Mouse (Mus musculus) midbrain, embryonic 15.5 days (tissue): ENCODE measurements around the gene Mxra7. TPM values are rescaled to one million over a fixed set of nuclear protein-coding genes. Genes with fewer than 3 reads are reported as not detected.
A peak's percentile ranks its signal among the peaks of the same experiment; 100 is the strongest.
"Not testable (repeated sequence)": the region's sequence is repeated elsewhere in the genome, so short reads cannot be mapped to it uniquely, and the experiment has no call there.

Source experiments
- ATAC-seq: fragments of 200-750 bp; cut with Nextera tagmentation; replicated peaks from 2 replicates; pipeline ENCODE4 v1.8.0; 2017; ENCODE audit warnings: moderate TSS enrichment
- H3K27ac ChIP-seq: fragments of 300-500 bp; sonication (generic); 2 replicates; pipeline ENCODE4 v1.5.1; 2015; ENCODE audit warnings: mild to moderate bottlenecking, inconsistent platforms
- H3K27me3 ChIP-seq: fragments of 300-500 bp; sonication (generic); replicated peaks from 2 replicates; pipeline ENCODE4 v1.6.1; 2015; ENCODE audit warnings: inconsistent platforms
- H3K36me3 ChIP-seq: fragments of 300-500 bp; sonication (generic); replicated peaks from 2 replicates; pipeline ENCODE4 v1.6.1; 2015; ENCODE audit warnings: inconsistent platforms
- H3K4me1 ChIP-seq: fragments of 300-500 bp; sonication (generic); 2 replicates; pipeline ENCODE4 v1.6.1; 2015; ENCODE audit warnings: inconsistent platforms
- H3K4me2 ChIP-seq: fragments of 300-500 bp; sonication (generic); 2 replicates; pipeline ENCODE4 v1.6.1; 2015; ENCODE audit warnings: inconsistent platforms, mild to moderate bottlenecking, moderate library complexity
- H3K4me3 ChIP-seq: fragments of 300-500 bp; sonication (generic); 2 replicates; pipeline ENCODE4 v1.5.1; 2015; ENCODE audit warnings: mild to moderate bottlenecking, inconsistent platforms
- H3K9ac ChIP-seq: fragments of 300-500 bp; sonication (generic); 2 replicates; pipeline ENCODE4 v1.6.1; 2015; ENCODE audit warnings: mild to moderate bottlenecking, inconsistent platforms
- H3K9me3 ChIP-seq: fragments of 300-500 bp; sonication (generic); 2 replicates; pipeline ENCODE4 v1.6.1; 2016; ENCODE audit warnings: inconsistent platforms
- whole genome bisulfite sequencing: fragments of 180-500 bp; shearing (Covaris S2); methylation state at CpG from one replicate; pipeline ENCODE4 v1.1.7; 2015; ENCODE audit warnings: mixed read lengths; 5-methylcytosine and 5-hydroxymethylcytosine counted together
- polyA plus RNA-seq: library from polyadenylated mRNA; unstranded; fragments of >200 nt; fragmentation: Nextera tagmentation; extraction: Ambion mirVana; gene quantifications from 2 replicates; pipeline ENCODE4 v1.2.1, GENCODE M21; 2015

Mxra7 gene
- polyA plus RNA-seq, 1 experiment from 2014 or later = 26.9 TPM

DNA sequence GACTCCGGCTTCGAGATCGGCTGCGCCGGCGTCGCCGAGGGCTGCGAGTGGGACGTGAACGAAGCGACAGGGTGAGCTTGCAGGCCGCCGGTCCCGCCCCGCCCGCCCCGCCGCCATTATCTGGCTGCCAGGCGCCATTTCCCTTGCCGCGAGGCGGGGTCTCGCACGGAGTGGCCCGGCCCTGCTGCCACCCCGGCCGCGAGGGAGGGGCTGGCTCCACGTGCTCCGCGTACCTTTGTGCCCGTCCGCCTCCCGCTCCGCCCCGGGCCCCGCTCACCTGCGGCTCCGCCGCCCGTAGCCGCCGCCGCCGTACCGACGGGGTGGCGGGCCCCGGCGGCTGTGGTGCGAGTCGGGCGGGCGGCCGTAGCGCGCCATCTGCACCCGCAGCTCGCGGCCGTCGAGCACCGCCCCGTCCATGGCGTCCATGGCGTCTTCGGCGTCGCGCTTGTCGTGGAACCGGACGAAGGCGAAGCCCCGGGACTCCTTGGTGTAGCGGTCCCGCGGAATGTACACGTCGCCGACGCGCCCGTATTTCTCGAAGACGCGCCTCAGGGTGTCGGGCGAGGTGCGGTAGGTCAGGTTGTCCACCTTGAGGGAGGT is 24.5 kb upstream of the Mxra7 start, which contains the start of gene Mfsd11:
Mfsd11 (plus strand) TSS at position 150 of the 600 bp plus-strand sequence.
- Histone ChIP-seq H3K36me3 (peaks cover 18% of the 10 kb centered on the region; the same call in 1 of the 2 replicates), H3K9ac (peak within 1 kb of the TSS; percentile 76), H3K4me1 (peaks cover 43% of the 10 kb centered on the region), H3K27ac (peak within 1 kb of the TSS; percentile 97), H3K9me3 (no peaks in the 10 kb centered on the region), H3K4me2 (peak within 1 kb of the TSS; percentile 87), H3K27me3 (no peaks in the 10 kb centered on the region), H3K4me3 (peak within 1 kb of the TSS; percentile 71)
- under 1% methylated on average over 75 of the region's 91 CpGs for WGBS
- ATAC-seq = peak; percentile 57

DNA sequence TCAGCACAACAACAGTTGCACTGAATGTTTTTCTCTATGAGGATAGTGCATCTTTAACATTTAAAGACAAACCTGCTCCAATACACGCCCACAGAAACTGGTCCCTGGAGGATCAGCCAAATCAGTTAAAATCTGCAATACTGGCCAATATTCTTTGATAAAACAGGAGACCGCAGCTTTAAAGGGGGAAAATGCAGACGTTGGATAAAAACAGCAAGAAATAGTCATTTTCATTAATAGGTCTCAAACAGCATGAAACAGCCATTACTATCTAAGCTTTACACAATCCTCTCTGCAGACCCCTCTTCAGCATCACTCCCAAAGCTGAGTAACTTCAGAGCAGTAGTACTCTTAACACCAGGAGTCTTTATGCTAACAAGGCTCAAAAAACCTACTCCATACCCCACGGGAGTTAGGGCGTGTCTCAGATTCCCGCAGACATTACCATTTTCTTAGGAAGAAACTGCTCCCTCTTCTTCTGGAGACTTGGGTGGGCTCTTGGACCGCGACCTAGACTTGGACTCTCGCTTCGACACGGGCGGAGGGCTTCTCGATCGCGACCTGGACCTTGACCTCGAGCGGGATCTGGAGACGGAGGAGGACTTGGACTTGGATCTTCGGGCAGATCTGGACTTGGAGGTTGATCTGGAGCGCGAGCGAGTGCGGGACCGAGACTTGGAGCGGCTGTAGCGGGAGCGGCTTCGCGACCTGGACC is 23.9 kb upstream of the Mxra7 start:
- Histone ChIP-seq H3K4me1 (peaks cover 43% of the 10 kb centered on the region), H3K9ac (peak overlapping the region; percentile 76), H3K9me3 (no peaks in the 10 kb centered on the region), H3K27ac (peak overlapping the region; percentile 97), H3K27me3 (no peaks in the 10 kb centered on the region), H3K4me2 (peak overlapping the region; percentile 87), H3K36me3 (peaks cover 18% of the 10 kb centered on the region; the same call in 1 of the 2 replicates), H3K4me3 (peak overlapping the region; percentile 71)
- ATAC-seq = no peak
- under 1% methylated on average over 29 of the region's 29 CpGs for WGBS

DNA sequence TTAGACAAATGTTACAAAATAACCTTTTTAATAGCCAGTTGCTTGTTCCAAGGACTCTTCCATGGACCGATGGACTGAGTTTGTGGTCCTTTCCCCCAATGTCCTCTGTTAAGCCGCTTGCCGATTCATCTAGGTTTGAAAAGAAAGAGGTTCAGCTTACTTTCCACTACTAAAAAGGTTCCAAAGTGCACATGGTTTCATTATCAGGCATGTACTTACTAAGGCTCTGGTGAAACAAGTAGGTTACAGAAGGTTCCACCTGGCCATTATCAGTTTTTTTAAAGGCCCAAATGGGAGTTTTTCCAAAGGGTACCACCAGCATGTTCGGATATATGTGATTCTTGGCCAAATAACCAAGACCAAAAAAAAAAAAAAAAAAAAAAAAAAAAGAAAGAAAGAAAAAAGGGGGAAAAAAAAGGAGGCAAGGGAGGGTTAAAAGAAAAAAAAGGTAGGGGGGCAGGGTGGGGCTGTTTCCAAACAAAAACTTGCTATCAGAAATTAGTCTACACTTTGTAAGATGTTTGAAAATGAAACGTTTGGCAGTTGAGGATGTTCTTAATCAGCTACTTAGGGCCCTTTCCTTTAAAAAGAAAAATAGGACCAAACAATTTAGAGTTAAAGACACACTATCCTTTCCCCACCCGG is 23.1 kb upstream of the Mxra7 start:
- Histone ChIP-seq H3K36me3 (peaks cover 18% of the 10 kb centered on the region; the same call in 1 of the 2 replicates), H3K27me3 (no peaks in the 10 kb centered on the region), H3K27ac (peak overlapping the region; percentile 97; the same call in 1 of the 2 replicates), H3K9ac (peak overlapping the region; percentile 76), H3K4me2 (peak overlapping the region; percentile 87), H3K4me1 (peaks cover 49% of the 10 kb centered on the region), H3K4me3 (peak overlapping the region; percentile 71), H3K9me3 (no peaks in the 10 kb centered on the region)
- WGBS = 24% methylated on average over 6 of the region's 6 CpGs
- no peak for ATAC-seq

DNA sequence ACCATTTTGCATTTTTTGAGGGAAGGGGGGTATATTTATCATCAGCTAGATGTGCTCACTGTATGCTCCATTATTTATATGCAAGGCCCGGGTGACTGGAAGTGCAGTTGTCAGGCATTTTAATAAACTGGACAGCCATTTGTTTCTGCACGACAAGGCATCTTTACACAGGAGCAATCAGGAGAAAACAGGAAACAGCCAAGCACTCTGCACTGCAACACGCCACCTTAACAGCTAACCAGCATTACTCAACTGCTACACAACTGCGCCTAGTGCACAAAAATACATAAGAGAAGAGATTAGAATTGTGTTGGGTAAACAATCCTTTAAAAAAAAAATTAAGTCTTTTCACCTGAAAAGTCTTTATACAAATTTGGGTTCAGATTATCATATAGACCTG is 22.2 kb upstream of the Mxra7 start:
- H3K4me2 ChIP-seq = peak overlapping the region; percentile 20; the same call in 1 of the 2 replicates
- no peaks in the 10 kb centered on the region for H3K27me3 ChIP-seq
- no peak overlapping the region; the same call in 1 of the 2 replicates for H3K9ac ChIP-seq
- no peak overlapping the region for H3K27ac ChIP-seq
- H3K4me3 ChIP-seq = 0 out of 2 replicates have a peak overlapping the region, but pooled peaks have one; percentile 11
- no peak for ATAC-seq
- WGBS = 61% methylated on average over 4 of the region's 4 CpGs
- H3K36me3 ChIP-seq = peaks cover 18% of the 10 kb centered on the region; the same call in 1 of the 2 replicates
- H3K4me1 ChIP-seq = peaks cover 44% of the 10 kb centered on the region
- no peaks in the 10 kb centered on the region for H3K9me3 ChIP-seq

DNA sequence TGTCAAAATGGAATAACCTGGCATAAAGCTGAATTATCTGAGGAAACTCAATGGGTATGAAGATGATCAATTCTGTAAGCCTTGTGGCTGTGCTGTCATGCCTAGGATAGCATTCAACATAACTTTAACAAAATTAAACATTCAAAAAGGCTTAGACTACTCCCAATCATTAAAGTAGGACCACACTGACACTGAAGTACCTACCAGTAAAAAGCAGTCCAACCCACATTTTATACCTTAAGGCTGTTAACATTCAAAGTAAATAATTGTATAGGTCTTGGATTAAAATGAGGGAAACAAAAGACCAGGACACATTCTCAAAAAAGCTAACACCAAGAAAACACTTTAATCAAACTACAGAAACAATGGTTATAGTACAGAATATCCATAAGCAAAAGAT is 21.7 kb upstream of the Mxra7 start:
- Histone ChIP-seq H3K27me3 (no peaks in the 10 kb centered on the region), H3K36me3 (peaks cover 18% of the 10 kb centered on the region; the same call in 1 of the 2 replicates), H3K4me1 (peaks cover 40% of the 10 kb centered on the region)

DNA sequence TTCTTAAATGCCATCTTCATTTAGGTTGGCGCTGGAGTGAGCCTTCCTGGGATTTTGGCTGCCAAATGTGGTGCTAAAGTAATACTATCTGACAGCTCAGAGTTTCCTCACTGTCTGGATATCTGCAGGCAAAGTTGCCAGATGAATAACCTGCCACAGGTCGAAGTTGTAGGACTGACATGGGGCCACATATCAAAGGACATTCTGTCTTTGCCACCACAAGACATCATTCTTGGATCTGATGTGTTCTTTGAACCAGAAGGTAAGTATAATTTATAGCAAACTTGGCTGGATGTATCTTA is 21.0 kb upstream of the Mxra7 start:
- peaks cover 18% of the 10 kb centered on the region; the same call in 1 of the 2 replicates for H3K36me3 ChIP-seq

More for the DNA sequence above, 21.7 kb upstream of the Mxra7 start:
- H3K9me3 ChIP-seq = no peaks in the 10 kb centered on the region
- no peak overlapping the region for H3K4me2 ChIP-seq
- no peak for ATAC-seq
- no peak overlapping the region for H3K4me3 ChIP-seq
- H3K27ac ChIP-seq = no peak overlapping the region
- H3K9ac ChIP-seq = no peak overlapping the region

DNA sequence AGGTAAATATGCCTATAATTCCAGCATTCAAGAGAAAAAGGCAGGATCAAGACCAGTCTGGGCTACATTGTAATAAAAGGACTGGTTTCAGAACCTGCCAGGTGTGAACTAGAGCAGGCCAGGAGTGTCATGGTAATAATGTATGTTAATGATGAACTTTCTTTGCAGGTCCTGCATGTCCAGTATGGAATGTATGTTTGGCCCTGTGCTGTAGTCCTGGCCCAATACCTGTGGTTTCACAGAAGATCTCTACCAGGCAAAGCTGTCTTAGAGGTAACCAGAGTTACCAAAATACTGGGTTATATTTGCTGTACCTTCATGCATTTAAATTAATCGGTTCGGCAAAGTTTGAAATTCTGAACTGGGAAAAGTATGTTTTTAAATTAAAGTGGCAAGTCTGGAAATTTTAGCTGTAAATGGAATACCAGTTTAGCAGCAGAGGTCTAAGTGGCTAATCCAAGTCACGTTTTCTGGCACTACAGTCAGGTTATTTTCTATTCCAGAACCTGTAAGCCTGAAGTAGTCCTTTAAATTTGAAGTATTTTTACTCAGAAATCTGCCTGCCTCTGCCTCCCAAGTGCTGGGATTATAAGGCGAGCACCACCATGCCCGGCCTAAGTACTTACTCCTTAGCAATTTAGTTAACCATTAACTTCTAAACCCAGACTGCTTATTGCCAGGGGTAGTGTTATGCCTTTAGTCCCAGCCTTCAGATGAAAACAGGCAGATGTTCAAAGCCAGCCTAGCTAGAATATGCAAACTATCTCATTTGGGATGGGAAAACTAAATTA is 20.4 kb upstream of the Mxra7 start:
- H3K4me1 ChIP-seq = peaks cover 42% of the 10 kb centered on the region

More for the DNA sequence above, 21.0 kb upstream of the Mxra7 start:
- H3K4me1 ChIP-seq = peaks cover 41% of the 10 kb centered on the region
- H3K9ac ChIP-seq, H3K27me3 ChIP-seq, ATAC-seq, H3K4me3 ChIP-seq, H3K9me3 ChIP-seq, H3K4me2 ChIP-seq, H3K27ac ChIP-seq: not testable (repeated sequence)
- WGBS = 72% methylated on average over 2 of the region's 2 CpGs

DNA sequence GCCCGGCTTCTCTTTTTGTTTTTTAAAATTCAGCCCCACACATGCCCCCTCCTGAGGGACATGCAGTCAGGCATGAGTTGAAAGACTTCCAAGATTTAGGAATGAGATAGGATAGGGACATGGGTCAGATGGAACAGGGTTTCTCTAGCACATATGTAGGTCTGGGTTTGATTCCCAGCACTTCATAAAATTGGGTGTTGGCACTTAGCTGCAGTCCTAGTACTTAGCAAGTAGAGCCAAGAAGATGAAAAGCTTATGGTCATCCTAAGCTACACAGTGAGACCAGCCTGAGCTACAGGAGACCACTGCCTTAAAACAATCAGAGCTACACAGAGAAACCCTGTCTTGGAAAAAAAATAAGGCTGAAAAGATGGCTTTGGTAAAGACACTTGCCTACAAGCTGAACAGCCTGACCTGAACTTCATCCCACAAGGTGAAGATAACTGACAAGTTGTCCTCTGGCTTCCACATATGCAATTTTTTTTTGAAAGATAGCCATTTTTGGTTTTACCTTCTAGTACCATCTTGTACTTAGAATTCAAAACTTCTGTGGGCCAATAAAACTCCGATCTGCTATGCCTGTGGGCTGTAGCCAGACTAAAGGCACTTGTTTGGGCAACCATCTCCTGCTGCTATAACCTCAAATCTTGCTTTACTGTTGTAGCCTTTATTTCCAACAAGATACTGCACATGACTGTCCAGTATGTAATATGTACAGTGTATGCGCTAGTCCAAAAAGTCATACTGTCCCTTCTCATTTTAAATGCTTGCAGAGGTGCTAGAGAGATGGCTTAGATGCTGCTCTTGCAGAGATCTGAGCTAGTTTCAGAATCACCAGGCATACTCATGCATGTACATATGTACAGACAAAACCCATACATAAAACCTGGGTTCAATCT is 19.6 kb upstream of the Mxra7 start:
- Histone ChIP-seq H3K9ac (no peak overlapping the region), H3K4me1 (peaks cover 42% of the 10 kb centered on the region), H3K4me2 (no peak overlapping the region), H3K27ac (no peak overlapping the region), H3K36me3 (peaks cover 18% of the 10 kb centered on the region; the same call in 1 of the 2 replicates), H3K27me3 (no peaks in the 10 kb centered on the region), H3K9me3 (no peaks in the 10 kb centered on the region), H3K4me3 (no peak overlapping the region)
- ATAC-seq = no peak
- WGBS = 87% methylated on average over 3 of the region's 3 CpGs

More for the DNA sequence above, 20.4 kb upstream of the Mxra7 start:
- Histone ChIP-seq H3K27me3 (no peaks in the 10 kb centered on the region), H3K27ac (no peak overlapping the region), H3K9ac (no peak overlapping the region), H3K4me2 (no peak overlapping the region), H3K9me3 (no peaks in the 10 kb centered on the region), H3K36me3 (peaks cover 18% of the 10 kb centered on the region; the same call in 1 of the 2 replicates), H3K4me3 (no peak overlapping the region)
- WGBS = 83% methylated on average over 5 of the region's 5 CpGs
- no peak for ATAC-seq

DNA sequence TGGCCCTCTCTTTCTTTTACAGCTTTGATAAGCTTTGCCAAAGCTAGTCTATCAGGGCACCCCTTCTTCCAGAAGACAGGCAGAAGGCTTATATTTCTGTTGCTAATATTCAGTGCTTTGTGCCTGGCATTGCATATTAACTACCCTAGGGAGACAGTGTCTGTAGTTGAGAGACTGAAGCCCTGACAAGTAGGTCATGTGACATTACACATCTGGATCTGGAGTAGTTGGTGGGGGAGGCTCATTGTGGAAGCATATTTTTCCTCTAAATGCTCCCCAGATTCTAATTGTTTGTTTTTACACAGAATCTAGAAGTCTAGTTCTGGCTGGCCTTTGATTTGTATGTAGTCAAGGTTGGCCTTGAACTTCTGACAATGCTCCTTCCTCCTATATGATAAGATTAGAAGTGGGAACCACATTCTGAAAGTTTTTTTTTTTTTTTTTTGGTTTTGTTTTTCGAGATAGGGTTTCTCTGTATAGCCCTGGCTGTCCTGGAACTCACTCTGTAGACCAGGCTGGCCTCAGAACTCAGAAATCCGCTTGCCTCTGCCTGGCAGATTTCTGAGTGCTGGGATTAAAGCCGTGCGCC is 18.8 kb upstream of the Mxra7 start:
- 72% methylated on average over 4 of the region's 4 CpGs for WGBS
- H3K9me3 ChIP-seq = no peaks in the 10 kb centered on the region
- H3K36me3 ChIP-seq = peaks cover 18% of the 10 kb centered on the region; the same call in 1 of the 2 replicates
- no peaks in the 10 kb centered on the region for H3K27me3 ChIP-seq
- no peak overlapping the region for H3K9ac ChIP-seq
- no peak overlapping the region for H3K4me2 ChIP-seq
- H3K4me3 ChIP-seq = no peak overlapping the region
- H3K4me1 ChIP-seq = peaks cover 49% of the 10 kb centered on the region
- ATAC-seq = no peak
- H3K27ac ChIP-seq = no peak overlapping the region

DNA sequence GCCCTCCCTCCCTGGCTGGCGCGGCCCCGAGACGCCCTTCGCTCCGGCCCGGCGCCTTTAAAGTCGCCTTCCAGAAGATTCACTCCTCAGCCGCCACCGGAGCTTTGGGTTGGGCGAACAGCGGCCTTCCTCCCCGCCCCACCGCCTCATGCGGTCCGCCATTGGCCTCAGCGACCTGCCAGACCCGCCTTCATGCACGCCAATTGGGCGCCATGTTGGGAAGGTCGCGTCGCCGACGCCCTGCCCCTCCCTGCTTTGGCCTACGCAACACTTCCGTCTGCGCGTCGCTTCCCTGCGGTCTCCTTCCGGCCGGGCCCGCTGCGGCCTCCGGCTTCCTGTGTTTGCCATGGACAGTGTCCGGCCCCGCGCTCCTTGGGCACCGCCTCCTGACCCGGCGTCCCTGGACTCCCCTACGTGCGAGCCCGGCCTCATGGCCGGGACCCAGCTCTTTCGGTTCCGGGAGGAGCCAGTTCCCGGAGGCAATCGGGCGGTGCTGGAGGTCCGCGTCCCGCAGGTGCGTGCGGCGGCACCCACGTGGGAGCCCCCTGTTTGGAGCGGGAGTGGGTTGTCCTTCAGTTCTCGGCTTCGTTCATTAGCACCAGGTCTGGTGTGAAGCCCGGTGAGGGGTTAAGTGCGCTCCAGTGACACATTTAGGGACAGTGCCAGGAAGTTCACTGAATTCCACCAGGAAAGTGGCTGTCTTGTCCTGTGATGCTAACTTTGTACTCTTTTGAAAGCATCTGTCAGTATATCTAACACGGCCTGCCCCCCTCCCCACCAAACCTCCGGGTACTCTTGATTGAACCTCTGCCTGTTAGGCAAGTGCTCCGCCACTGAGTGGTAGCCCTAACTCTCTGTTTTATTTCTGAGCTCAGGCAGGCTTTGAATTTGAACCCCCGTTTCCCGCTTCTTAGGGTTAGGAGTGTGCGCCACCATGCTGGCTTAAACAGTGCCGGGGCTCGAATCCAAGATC is 15.7 kb upstream of the Mxra7 start, which contains the start of the genes Mettl23 and Jmjd6:
Mettl23 (plus strand) TSS at position 18 of the 973 bp plus-strand sequence.
Jmjd6 (minus strand) TSS at position 189 of the 973 bp plus-strand sequence.
- no peaks in the 10 kb centered on the region for H3K9me3 ChIP-seq
- peak within 1 kb of the TSS; percentile 97 for H3K27ac ChIP-seq
- H3K9ac ChIP-seq = peak within 1 kb of the TSS; percentile 76
- peaks cover 54% of the 10 kb centered on the region for H3K4me1 ChIP-seq
- H3K4me2 ChIP-seq = peak within 1 kb of the TSS; percentile 76
- H3K36me3 ChIP-seq = peaks cover 24% of the 10 kb centered on the region
- peak; percentile 98 for ATAC-seq
- no peaks in the 10 kb centered on the region for H3K27me3 ChIP-seq
- peak within 1 kb of the TSS; percentile 63 for H3K4me3 ChIP-seq
- under 1% methylated on average over 72 of the region's 72 CpGs for WGBS
